Mouse (Mus musculus): ENCODE measurements around the gene Olfr963. TPM values are rescaled to one million over a fixed set of nuclear protein-coding genes. Genes with fewer than 3 reads are reported as not detected.
"Not testable (repeated sequence)": the region's sequence is repeated elsewhere in the genome, so short reads cannot be mapped to it uniquely, and the experiment has no call there.

Olfr963 gene
- not detected for total RNA-seq (2021)
- long read RNA-seq, experiment 1: 0 reads
- long read RNA-seq, experiment 2: 0 reads

DNA sequence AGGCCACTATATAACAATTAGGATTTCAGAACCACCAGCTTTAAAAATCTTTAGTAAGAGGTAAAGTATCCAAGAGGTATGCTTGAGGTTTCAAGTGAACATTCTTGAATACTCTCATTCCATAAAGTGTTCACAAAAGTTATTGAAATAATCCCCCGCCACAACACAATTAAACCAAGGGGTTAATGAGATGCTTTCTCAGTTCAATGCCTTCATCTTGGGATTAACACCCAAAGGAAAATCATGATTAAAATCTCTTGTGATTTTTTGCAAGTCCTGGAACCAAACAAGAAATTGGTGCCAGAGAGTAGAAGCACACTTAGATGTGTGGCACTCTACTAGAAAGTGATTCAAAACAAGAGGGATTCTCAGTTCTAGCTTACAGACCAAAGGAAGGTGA, at the start of gene Olfr963:
Gene Olfr963, plus strand, starts transcription at position 301 of the 400 bp plus-strand sequence.
- no peak for DNase-seq (ENCODE audit: low spot score)

DNA sequence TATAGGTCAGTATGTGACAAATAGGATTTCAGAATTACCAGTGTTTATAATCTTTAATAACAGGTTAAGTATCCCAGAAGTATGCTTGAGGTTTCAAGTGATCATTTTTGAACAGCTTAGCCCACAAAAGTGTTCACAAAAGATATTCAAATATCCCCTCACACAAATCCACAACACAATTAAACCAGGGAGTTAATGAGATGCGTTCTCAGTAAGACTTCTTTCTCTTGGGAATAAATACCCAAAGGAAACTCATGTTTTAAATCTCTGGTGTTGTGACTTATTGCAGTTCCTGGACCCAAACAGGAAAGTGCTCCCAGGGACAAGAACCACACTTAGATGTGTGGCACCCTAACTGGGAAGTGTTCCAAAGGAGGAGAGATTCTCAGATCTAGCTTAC, 45.9 kb upstream of the Olfr963 start, which contains the start of gene Olfr960:
Gene Olfr960, plus strand, starts transcription at position 301 of the 400 bp plus-strand sequence.
- no peak for DNase-seq (ENCODE audit: low spot score)

DNA sequence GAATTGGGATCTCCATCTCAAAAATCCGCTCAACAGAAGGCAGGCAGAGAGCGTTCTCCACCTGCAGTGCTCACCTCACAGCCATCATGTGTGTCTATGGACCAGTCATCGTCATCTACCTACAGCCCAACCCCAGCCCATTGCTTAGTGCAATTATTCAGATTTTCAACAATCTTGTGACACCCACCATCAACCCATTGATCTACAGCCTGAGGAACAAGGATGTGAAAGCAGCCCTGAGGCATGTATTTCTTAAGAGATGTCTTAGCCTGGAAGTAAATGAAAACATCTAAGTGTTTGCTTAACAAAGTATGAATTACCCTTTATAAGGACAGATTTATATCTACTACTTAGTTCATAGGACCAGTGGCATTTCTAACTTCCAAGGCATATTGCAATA, 43.2 kb upstream of the Olfr963 start:
- no peak for DNase-seq (ENCODE audit: low spot score)

DNA sequence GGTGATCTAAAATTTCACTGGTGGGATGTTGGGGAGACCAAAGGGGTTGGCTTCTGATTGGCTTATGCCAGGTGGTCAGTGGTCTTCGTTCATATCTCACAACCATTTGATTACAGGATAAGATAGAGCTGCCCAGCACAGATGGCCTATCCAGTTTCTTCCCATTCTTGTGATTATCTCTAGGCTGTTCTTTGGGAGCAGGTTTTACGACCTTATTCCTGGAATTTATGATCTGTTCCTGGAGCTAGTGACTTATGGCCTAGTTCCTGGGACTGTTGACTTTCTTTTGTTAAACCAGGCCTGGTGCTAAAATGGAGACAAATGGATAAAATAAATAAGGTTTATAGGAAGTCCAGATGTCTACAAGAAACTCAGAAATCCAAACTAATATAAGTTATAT, 42.3 kb upstream of the Olfr963 start:
- DNase-seq (ENCODE audit: low spot score): no peak

DNA sequence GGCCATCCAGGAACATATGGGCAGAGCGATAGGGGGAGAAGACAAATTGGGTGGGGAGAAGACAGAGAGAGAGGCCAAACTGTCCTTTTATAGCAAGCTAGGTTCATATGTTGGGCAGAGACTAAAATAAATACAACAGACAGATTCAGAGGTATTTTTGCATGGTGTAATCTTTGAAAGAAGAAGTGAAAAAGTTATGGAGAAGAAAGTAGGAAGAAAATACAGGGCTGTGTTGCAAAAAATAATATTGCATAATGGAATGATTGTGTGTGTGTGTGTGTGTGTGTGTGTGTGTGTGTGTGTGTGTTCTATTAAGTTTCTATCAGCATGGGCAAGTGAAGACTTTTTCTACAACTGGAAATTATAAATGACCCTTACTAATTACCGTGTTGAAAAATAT, 37.9 kb upstream of the Olfr963 start:
- DNase-seq (ENCODE audit: low spot score): no peak

DNA sequence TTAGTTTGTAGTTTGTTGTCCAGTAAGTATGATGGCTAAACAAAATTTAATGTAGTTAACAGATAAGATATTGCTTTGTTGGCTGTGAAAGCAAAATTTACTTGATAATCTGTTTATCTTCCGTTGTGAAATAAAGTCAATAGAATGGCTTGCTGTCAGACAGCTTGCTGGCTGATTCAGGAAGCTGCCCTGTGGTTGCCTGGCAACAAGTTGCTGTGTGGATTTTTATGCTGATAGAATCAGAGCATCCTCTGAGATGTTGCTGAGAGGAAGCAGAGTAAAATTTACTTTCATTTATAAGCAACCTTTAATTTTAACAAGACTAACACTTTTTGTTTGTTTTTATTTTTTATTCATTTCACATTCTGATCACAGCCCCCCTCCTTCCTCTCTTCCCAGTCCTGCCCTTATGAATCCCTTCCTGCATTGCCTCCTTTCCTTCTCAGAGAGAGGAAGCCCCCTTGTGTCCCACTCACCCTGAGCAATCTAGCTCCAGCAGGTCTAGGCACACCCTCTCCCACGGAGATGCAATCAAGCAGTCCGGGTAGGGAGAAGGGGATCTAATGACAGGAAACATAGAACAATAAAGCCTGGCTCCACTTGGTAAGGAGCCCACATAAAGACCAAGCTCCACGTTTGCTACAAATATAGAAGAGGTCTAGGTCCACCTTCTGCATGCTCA, 33.0 kb upstream of the Olfr963 start:
- no peak for DNase-seq (ENCODE audit: low spot score)

DNA sequence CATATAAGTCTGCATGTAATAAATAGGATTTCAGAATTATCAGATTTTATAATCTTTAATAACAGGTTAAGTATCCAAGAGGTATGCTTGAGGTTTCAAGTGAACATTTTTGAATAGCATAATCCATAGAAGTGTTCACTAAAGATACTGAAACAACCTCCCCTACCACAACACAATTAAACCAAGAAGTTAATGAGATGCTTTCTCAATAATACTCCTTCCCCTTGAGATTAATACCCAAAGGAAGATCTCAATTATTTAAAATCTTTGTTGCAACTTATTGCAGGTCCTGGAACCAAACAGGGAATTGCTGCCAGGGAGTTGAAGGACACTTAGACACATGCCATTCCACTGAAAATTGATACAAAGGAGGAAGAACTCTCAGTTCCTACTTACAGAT, 22.2 kb upstream of the Olfr963 start, which contains the start of gene Olfr961:
Gene Olfr961, plus strand, starts transcription at position 301 of the 400 bp plus-strand sequence.
- no peak for DNase-seq (ENCODE audit: low spot score)

DNA sequence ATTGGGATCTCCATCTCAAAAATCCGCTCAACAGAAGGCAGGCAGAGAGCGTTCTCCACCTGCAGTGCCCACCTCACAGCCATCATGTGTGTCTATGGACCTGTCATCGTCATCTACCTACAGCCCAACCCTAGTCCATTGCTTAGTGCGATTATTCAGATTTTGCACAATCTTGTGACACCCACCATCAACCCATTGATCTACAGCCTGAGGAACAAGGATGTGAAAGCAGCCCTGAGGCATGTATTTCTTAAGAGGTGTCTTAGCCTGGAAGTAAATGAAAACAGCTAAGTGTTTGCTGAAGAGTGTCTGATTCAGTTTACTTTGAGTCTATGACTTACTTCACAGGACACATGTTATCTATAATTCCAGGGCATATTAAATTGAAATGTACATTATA, 19.6 kb upstream of the Olfr963 start:
- DNase-seq (ENCODE audit: low spot score): no peak

DNA sequence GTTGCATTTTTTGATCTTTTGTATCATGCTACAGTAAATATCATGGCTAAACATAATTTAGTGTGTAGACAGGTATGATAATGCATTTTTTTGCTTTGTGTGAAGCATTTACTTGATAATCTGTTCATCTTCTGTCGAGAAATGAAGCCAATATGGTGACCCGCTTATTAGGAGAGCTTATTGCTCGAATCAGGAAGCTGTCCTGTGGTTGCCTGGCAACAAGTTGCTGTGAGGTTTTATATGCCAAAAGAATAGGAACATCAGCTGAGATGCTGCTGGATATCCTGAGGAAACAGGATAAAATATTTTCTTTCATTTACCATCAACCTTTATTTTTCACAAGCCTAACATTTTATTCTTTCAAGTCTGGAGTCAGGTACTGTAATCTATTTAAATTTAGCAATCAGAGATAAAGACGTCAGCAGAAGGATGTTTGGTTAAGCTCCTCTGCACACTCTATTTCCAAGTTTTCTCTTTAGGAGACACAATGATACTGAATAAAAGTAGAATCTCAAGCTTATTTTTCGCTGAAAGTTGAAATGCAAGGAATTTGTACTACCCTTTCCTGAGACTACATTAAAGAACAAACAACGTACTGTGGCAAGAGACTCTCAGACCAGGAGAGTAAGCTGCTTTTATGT, 12.1 kb upstream of the Olfr963 start:
- no peak for DNase-seq (ENCODE audit: low spot score)

DNA sequence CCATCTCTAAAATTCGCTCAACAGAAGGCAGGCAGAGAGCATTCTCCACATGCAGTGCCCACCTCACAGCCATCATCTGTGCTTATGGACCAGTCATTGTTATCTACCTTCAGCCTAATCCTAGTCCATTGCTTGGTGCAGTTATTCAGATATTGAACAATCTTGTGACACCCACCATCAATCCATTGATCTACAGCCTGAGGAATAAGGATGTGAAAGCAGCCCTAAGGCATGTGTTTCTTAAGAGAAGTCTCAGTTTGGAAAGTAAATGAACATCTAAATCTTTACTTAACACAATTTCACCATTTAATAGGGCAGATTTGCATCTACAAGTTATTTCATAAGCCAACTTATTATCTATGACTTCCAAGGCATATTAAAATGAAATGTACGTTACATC, 2.7 kb downstream of the Olfr963 start:
- no peak for DNase-seq (ENCODE audit: low spot score)

DNA sequence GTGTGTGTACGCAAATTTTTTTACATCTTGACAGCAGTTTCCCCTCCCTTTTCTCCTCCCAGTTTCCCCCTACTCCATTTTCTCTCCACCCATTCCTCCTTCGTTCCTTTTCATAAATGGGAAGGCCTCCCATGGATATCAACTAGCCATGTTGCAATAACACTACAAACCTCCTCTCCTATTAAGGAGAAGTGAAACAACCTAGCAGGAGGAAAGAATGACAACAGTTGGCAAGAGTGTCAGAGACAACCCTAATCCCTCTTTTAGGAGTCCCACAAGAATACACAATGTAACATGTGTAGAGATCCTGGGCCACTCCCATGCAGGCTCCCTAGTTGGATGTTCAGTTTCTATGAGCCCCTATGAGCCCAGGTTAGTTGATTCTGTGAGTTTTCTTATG, 7.8 kb downstream of the Olfr963 start:
- no peak for DNase-seq (ENCODE audit: low spot score)

DNA sequence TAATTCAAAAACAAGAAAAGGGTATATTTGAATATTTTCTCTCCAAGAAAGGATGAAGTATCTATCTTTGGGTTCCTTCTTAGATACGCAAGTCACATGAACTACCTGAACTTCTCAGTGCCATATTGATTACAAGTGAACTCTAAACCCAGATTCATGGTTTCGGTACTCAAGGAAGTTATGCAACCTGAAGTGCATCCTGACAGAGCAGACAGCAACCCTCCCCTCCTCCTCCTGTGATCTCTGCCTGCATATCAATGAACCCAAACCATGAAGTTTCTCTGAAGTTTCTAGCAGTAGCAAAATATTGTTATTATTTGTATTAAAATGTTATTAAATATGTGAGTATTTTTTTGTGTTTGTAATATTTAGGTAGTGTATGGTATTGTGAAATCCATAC, 11.6 kb downstream of the Olfr963 start:
- DNase-seq (ENCODE audit: low spot score): no peak

DNA sequence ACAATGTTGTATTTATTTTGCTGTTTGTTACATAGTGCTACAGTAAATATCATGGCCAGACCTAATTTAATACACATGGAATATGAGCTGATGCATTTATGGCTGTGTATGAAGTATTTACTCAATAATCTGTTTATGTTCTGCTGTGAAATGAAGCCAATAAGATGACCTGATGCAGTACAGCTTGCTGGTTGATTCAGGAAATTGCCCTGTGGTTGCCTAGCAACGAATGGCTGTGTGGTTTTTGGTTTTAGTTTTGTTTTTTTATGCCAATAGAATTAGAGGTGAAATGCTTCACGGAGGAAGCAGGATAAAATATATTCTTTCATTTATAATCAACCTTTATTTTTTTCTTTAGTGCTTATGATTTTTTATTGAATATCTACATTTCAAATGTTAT, 12.3 kb downstream of the Olfr963 start:
- DNase-seq (ENCODE audit: low spot score): no peak

DNA sequence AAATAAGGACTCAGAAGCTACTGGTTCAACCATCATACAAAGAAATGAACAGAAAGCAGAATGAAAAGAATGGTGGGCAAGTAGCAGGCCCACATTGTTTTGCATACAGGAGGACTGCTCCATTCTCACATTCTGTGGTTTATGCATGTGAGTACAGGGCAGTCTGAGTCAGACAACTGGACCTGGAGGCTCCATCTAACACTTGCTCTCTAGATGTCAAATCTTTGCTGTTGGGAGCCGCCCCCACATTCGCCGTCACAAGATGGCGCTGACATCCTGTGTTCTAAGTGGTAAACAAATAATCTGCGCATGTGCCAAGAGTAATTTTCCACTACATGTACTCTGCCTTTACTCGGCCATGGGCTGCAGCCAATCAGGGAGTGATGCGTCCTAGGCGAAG, 34.1 kb downstream of the Olfr963 start:
- not testable (repeated sequence) for DNase-seq (ENCODE audit: low spot score)

DNA sequence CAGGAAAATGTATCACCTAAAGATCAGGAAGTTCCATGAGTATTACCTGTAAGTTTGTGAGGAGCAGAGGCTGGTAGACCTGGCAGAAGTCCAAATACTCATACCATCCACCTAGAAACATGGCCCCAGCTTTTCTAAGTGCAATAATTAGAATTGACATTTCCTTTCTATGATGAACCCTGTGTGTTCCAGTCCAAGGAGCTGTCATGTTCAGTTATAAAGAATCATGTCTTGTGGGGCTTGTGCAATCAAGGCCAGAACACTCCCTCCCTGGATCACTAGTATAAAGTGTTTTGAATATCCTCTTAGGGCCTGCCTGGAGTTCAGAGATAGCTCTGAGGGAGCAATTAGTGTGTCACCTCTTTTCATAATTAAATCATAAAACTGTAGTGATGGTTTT, 40.0 kb downstream of the Olfr963 start, which contains the start of gene Olfr149:
Gene Olfr149, minus strand, starts transcription at position 101 of the 400 bp plus-strand sequence.
- no peak for DNase-seq (ENCODE audit: low spot score)

DNA sequence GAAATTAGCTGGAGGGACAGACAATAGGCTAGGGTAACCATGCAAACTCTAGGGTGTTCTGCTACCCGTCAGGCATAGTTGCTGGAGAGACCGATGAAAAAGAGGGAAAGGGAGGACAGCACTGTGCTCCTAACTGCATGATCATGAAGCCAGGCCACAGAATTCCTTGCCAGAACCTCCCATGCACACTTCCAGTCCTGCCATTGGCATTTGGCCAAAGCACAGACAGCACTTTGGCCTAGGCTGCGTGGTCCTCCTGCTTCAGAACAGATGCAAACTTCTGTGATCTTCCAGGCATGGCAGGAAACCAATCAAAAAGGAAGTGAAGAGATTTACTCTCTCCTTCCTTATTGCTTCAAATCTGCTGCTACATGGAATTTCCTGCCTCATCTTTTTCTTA, 42.0 kb downstream of the Olfr963 start:
- no peak for DNase-seq (ENCODE audit: low spot score)

DNA sequence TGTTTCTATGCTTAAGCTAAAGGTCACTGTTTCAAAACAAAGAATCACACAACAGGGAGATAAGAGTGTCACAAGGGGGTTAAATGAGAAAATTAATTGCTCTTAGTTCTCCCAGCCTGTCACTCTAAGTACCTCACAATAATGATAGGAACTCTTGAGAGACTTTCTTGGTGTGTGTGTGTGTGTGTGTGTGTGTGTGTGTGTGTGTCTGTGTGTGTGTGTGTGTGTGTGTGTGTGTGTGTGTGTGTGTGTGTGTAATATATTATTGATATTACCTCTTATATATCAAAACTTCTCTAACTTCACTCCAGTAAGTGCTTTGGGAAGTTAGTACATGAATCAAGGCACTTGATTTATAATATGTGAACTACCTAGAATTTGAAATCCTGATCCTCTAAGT, 44.0 kb downstream of the Olfr963 start, which contains the start of gene Olfr965:
Gene Olfr965, plus strand, starts transcription at position 301 of the 400 bp plus-strand sequence.
- no peak for DNase-seq (ENCODE audit: low spot score)

Other genes with a start within 250 kb of the Olfr963 start
- not detected for gene Olfr952, start 240.1 kb upstream of the Olfr963 start, total RNA-seq (2021)
- gene Olfr954, start 210.5 kb upstream of the Olfr963 start, total RNA-seq (2021): not detected
- gene Olfr955, start 195.3 kb upstream of the Olfr963 start, total RNA-seq (2021): not detected
- not detected for gene Olfr44, start 173.2 kb upstream of the Olfr963 start, total RNA-seq (2021)
- gene Olfr957, start 151.4 kb upstream of the Olfr963 start, total RNA-seq (2021): not detected
- gene Olfr958, start 113.2 kb upstream of the Olfr963 start, total RNA-seq (2021): not detected
- gene Olfr959, start 91.6 kb upstream of the Olfr963 start, total RNA-seq (2021): not detected
- gene AW551984, start 62.8 kb upstream of the Olfr963 start, total RNA-seq (2021): under 1 TPM; 0.38 to 0.66 TPM
- not detected for gene Olfr148, start 56.5 kb upstream of the Olfr963 start, total RNA-seq (2021)
- gene Olfr960, start 45.8 kb upstream of the Olfr963 start, total RNA-seq (2021): not detected
- not detected for gene Olfr961, start 22.1 kb upstream of the Olfr963 start, total RNA-seq (2021)
- gene Olfr149, start 39.9 kb downstream of the Olfr963 start, total RNA-seq (2021): not detected
- gene Olfr965, start 44.1 kb downstream of the Olfr963 start, total RNA-seq (2021): not detected
- gene Olfr150, start 63.8 kb downstream of the Olfr963 start, total RNA-seq (2021): not detected
- not detected for gene Olfr967, start 79.0 kb downstream of the Olfr963 start, total RNA-seq (2021)
- gene Olfr968, start 116.0 kb downstream of the Olfr963 start, total RNA-seq (2021): not detected
- not detected for gene Olfr969, start 123.7 kb downstream of the Olfr963 start, total RNA-seq (2021)
- gene Olfr970, start 141.7 kb downstream of the Olfr963 start, total RNA-seq (2021): not detected
- gene Olfr971, start 169.7 kb downstream of the Olfr963 start, total RNA-seq (2021): not detected
- gene Olfr972, start 199.2 kb downstream of the Olfr963 start, total RNA-seq (2021): not detected
- gene Olfr229, start 240.1 kb downstream of the Olfr963 start, total RNA-seq (2021): not detected

Data from gastrocnemius, adult 18-20 months (tissue).